Mouse (Mus musculus): ENCODE data around the gene Oscp1. TPM values are rescaled to one million over a fixed set of nuclear protein-coding genes. Genes with fewer than 3 reads are reported as not detected.

Gene Oscp1
- total and polyA plus RNA-seq, 2 experiments from 2014 or later = 20.2 to 46.6 TPM

DNA sequence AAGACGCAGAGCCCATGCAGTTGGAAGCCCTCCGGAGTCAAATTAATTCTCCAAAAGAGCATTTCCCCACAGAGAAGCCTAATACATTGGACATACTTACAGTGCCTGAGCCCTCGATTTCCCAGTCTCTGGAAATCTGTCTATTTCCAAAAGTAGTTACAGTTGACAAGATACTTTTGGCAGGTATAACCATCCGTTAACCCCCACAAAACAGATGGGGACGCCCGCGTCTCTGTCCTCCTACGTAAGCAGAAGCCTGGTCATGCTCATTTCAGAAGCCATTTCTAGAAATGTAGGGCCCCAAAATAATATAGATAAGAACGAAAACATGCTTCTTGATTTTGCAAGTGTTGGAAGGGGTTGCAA is 615 bp downstream of the Oscp1 start:
- peak overlapping the region; percentile 76; the same call in 1 of the 2 replicates for H3K27ac ChIP-seq
- peak; percentile 29 for DNase-seq (ENCODE audit: low spot score)

DNA sequence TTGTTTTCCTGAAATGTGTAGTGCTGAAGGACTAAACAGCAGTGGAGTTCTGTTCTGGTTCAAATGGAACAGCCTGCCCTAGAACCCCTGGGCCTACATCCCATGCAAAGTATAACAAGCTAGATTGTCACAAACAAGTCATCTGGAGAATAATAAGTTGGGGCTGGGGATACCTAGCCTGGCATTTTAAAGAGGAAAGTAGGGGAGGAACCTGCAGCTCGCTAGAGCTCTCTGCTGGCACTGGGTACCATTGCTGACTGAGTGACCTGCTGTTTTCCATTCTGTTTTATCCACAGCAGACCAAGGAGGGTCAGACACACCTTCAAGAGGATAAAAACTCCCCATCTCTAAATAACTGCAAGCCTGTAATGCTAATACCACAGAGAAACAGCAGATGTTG is 4.5 kb downstream of the Oscp1 start:
- H3K27me3 ChIP-seq (ENCODE audit: insufficient read depth, low read length) = no peaks in the 10 kb centered on the region
- no peak overlapping the region; the same call in 1 of the 2 replicates for H3K27ac ChIP-seq
- H3K4me3 ChIP-seq (ENCODE audit: low read length) = no peak overlapping the region
- TF ChIP-seq CTCF (IDR thresholded peaks at IDR 0.05; ENCODE audit: low read depth) = no peak
- no peaks in the 10 kb centered on the region for H3K36me3 ChIP-seq (ENCODE audit: insufficient read depth, low read length)
- WGBS = 48% methylated on average over 1 of the region's 1 CpGs
- no peaks in the 10 kb centered on the region for H3K9me3 ChIP-seq (ENCODE audit: low read length)
- no peak overlapping the region for H3K4me2 ChIP-seq (ENCODE audit: low read depth, low read length)
- H3K9ac ChIP-seq (replicated peaks; ENCODE audit: low read length) = no peak overlapping the region
- ATAC-seq = no peak
- DNase-seq (ENCODE audit: low spot score) = no peak
- H3K4me1 ChIP-seq (ENCODE audit: insufficient read depth, low read length) = no peaks in the 10 kb centered on the region

More for the DNA sequence above, 615 bp downstream of the Oscp1 start:
- Histone ChIP-seq H3K4me3 (ENCODE audit: low read length) (peak overlapping the region; percentile 72), H3K27me3 (ENCODE audit: insufficient read depth, low read length) (no peaks in the 10 kb centered on the region), H3K9me3 (ENCODE audit: low read length) (no peaks in the 10 kb centered on the region), H3K4me2 (ENCODE audit: low read depth, low read length) (peak overlapping the region; percentile 91), H3K36me3 (ENCODE audit: insufficient read depth, low read length) (peaks cover 15% of the 10 kb centered on the region; the same call in 1 of the 2 replicates), H3K9ac (replicated peaks; ENCODE audit: low read length) (peak overlapping the region; percentile 74), H3K4me1 (ENCODE audit: insufficient read depth, low read length) (no peaks in the 10 kb centered on the region)
- WGBS = 25% methylated on average over 9 of the region's 9 CpGs
- no peak for ATAC-seq
- TF ChIP-seq CTCF (IDR thresholded peaks at IDR 0.05; ENCODE audit: low read depth) = no peak

DNA sequence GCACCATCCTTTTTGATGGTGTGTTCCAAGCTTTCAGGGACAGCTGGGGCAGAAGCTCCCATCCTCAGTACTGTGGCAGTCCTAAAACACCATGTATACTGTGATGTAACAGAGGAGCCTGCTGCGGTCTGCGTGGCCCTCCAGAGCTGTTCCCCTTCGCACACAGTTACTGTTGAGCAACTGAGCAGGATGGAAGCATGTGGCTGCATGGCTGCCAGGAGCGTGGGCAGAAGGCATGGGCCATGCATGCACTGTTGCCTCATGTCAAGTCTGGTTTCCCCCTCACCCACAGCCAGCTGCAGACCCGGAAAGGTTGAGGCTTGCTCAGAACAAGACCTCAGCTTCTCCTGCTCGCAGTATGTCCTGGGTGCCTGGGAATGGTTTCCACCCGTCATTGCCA is 6.9 kb downstream of the Oscp1 start:
- 95% methylated on average over 7 of the region's 7 CpGs for WGBS
- Histone ChIP-seq H3K9me3 (ENCODE audit: low read length) (no peaks in the 10 kb centered on the region), H3K4me3 (ENCODE audit: low read length) (no peak overlapping the region), H3K36me3 (ENCODE audit: insufficient read depth, low read length) (no peaks in the 10 kb centered on the region), H3K4me1 (ENCODE audit: insufficient read depth, low read length) (no peaks in the 10 kb centered on the region), H3K4me2 (ENCODE audit: low read depth, low read length) (no peak overlapping the region), H3K9ac (replicated peaks; ENCODE audit: low read length) (no peak overlapping the region), H3K27ac (no peak overlapping the region), H3K27me3 (ENCODE audit: insufficient read depth, low read length) (no peaks in the 10 kb centered on the region)
- no peak for DNase-seq (ENCODE audit: low spot score)
- no peak for ATAC-seq
- TF ChIP-seq CTCF (IDR thresholded peaks at IDR 0.05; ENCODE audit: low read depth) = no peak

DNA sequence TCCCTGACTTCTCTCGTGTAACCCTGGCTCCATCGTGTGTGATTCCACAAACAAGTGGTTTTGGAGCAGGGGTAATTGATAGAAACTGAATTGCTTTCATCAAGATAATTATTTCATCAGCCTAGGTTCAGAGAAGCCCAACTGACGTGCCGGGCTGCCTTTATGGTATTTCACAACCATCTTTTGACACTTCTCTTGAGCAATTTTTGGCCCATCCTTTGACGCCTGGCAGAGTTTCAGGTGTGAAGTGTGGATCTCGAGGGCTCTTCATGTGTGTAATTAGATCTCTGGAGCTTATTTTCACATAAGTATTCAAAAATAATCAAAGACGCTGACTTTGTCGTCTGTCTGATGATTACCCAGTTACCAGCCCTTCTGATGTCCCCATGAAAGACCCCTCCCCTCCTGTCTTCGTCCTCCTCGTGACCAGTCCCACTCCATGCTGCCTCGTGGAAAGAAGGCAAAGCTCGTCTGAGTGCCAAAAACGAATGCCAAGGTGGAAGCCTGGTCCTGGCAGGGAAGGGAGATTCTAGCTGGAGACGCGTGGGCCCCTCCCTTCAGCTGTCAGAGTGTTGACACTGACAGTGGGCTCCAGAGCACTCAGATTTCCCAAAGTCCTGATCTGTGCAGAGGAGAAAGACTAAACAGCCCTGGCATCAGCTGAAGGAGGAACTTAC is 9.2 kb downstream of the Oscp1 start:
- DNase-seq (ENCODE audit: low spot score) (peak; percentile 51), ATAC-seq (no peak)
- no peaks in the 10 kb centered on the region for H3K9me3 ChIP-seq (ENCODE audit: low read length)
- no peaks in the 10 kb centered on the region for H3K4me1 ChIP-seq (ENCODE audit: insufficient read depth, low read length)
- no peak overlapping the region for H3K4me2 ChIP-seq (ENCODE audit: low read depth, low read length)
- no peak overlapping the region for H3K4me3 ChIP-seq (ENCODE audit: low read length)
- H3K27me3 ChIP-seq (ENCODE audit: insufficient read depth, low read length) = no peaks in the 10 kb centered on the region
- WGBS = 48% methylated on average over 15 of the region's 15 CpGs
- H3K9ac ChIP-seq (replicated peaks; ENCODE audit: low read length) = no peak overlapping the region
- no peak for TF ChIP-seq CTCF (IDR thresholded peaks at IDR 0.05; ENCODE audit: low read depth)
- H3K27ac ChIP-seq = no peak overlapping the region
- no peaks in the 10 kb centered on the region for H3K36me3 ChIP-seq (ENCODE audit: insufficient read depth, low read length)

DNA sequence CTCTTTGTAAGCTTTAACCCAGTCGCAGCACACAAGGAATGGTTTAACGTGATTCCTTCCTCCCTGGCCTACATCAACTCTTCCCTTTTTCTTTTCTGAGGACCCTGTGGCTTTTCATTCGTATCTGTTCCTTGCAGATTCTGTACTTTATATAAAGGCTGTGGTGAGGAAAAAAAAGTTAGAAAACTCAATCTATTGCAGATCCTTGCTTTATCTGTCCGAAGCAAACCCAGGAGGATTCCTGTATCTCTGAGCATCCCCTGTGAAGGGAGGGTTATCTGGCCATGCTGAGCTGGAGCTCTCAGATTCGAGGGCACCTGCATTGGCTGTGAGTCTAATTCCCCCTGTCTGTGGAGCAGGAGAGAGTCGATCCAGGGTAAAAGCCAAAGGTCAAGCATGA is 10.5 kb downstream of the Oscp1 start:
- no peak for TF ChIP-seq CTCF (IDR thresholded peaks at IDR 0.05; ENCODE audit: low read depth)
- no peaks in the 10 kb centered on the region for H3K4me1 ChIP-seq (ENCODE audit: insufficient read depth, low read length)
- no peaks in the 10 kb centered on the region for H3K9me3 ChIP-seq (ENCODE audit: low read length)
- H3K4me2 ChIP-seq (ENCODE audit: low read depth, low read length) = no peak overlapping the region
- DNase-seq (ENCODE audit: low spot score) (no peak), ATAC-seq (no peak)
- no peak overlapping the region for H3K9ac ChIP-seq (replicated peaks; ENCODE audit: low read length)
- no peaks in the 10 kb centered on the region for H3K36me3 ChIP-seq (ENCODE audit: insufficient read depth, low read length)
- H3K27me3 ChIP-seq (ENCODE audit: insufficient read depth, low read length) = no peaks in the 10 kb centered on the region
- no peak overlapping the region for H3K4me3 ChIP-seq (ENCODE audit: low read length)
- no peak overlapping the region for H3K27ac ChIP-seq
- 84% methylated on average over 6 of the region's 6 CpGs for WGBS

DNA sequence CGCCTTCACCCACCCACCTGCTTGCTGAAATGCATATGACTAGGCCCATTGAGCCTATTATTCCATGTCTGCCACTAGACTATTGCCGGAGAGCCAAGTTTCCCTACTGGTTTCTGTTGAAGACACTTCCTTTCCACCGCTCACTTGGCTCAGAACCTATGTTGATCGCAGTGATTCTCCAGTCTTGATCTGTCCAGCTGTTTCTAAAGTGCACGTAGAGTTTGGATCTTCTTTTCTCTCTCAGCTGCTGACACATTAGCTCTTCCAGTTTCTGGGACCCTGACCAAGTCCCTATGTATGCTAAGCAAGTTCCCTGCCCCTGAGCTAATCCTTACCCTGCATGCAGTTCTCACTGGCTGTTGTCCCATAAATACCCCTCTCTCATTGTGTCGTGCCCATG is 19.5 kb downstream of the Oscp1 start:
- H3K36me3 ChIP-seq (ENCODE audit: insufficient read depth, low read length) = no peaks in the 10 kb centered on the region
- no peaks in the 10 kb centered on the region for H3K9me3 ChIP-seq (ENCODE audit: low read length)
- 74% methylated on average over 6 of the region's 6 CpGs for WGBS
- ATAC-seq (no peak), DNase-seq (ENCODE audit: low spot score) (no peak)
- no peak overlapping the region for H3K4me3 ChIP-seq (ENCODE audit: low read length)
- H3K27me3 ChIP-seq (ENCODE audit: insufficient read depth, low read length) = no peaks in the 10 kb centered on the region
- TF ChIP-seq CTCF (IDR thresholded peaks at IDR 0.05; ENCODE audit: low read depth) = no peak
- H3K9ac ChIP-seq (replicated peaks; ENCODE audit: low read length) = no peak overlapping the region
- H3K27ac ChIP-seq = no peak overlapping the region
- H3K4me2 ChIP-seq (ENCODE audit: low read depth, low read length) = no peak overlapping the region
- H3K4me1 ChIP-seq (ENCODE audit: insufficient read depth, low read length) = no peaks in the 10 kb centered on the region

DNA sequence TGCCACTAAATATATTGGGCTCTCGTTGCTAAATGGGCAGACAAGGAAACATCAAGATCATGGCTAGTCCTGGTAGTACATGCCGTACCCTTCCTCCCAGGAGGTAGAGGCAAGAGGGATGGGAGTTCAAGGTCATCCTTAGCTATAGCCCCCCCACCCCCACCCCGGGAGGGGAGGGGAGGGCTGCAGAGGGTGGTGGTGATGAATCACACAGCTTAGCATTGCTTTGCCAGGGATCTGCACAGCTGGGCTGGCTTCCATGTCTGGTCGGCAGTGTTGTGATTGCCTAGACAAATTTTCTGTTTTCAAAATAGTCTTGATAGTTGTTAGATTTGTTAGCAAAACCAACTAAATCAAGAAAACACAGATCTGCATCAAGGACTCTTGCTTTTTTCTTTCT is 20.9 kb downstream of the Oscp1 start:
- Histone ChIP-seq H3K36me3 (ENCODE audit: insufficient read depth, low read length) (peaks cover 5% of the 10 kb centered on the region; the same call in 1 of the 2 replicates), H3K27me3 (ENCODE audit: insufficient read depth, low read length) (no peaks in the 10 kb centered on the region), H3K9ac (replicated peaks; ENCODE audit: low read length) (no peak overlapping the region), H3K4me2 (ENCODE audit: low read depth, low read length) (no peak overlapping the region), H3K4me3 (ENCODE audit: low read length) (no peak overlapping the region), H3K9me3 (ENCODE audit: low read length) (no peaks in the 10 kb centered on the region), H3K27ac (no peak overlapping the region), H3K4me1 (ENCODE audit: insufficient read depth, low read length) (no peaks in the 10 kb centered on the region)
- 80% methylated on average over 4 of the region's 4 CpGs for WGBS
- ATAC-seq (no peak), DNase-seq (ENCODE audit: low spot score) (no peak)
- no peak for TF ChIP-seq CTCF (IDR thresholded peaks at IDR 0.05; ENCODE audit: low read depth)
